Mouse (Mus musculus): ENCODE results near the gene Zc3hav1l.
A peak's percentile ranks its signal among the peaks of the same experiment; 100 is the strongest.

GRCm38 (mm10) chr6:38298761-38299401 is at the start of gene Zc3hav1l:
- no peak for TF ChIP-seq CTCF (IDR thresholded peaks at IDR 0.05; ENCODE audit: borderline replicate concordance, insufficient read depth, low read length)
- TF ChIP-seq POLR2A (IDR thresholded peaks at IDR 0.05; ENCODE audit: low read depth, low read length): peak; percentile 88
